Mouse (Mus musculus): ENCODE measurements around the gene Pitx2.

DNA sequence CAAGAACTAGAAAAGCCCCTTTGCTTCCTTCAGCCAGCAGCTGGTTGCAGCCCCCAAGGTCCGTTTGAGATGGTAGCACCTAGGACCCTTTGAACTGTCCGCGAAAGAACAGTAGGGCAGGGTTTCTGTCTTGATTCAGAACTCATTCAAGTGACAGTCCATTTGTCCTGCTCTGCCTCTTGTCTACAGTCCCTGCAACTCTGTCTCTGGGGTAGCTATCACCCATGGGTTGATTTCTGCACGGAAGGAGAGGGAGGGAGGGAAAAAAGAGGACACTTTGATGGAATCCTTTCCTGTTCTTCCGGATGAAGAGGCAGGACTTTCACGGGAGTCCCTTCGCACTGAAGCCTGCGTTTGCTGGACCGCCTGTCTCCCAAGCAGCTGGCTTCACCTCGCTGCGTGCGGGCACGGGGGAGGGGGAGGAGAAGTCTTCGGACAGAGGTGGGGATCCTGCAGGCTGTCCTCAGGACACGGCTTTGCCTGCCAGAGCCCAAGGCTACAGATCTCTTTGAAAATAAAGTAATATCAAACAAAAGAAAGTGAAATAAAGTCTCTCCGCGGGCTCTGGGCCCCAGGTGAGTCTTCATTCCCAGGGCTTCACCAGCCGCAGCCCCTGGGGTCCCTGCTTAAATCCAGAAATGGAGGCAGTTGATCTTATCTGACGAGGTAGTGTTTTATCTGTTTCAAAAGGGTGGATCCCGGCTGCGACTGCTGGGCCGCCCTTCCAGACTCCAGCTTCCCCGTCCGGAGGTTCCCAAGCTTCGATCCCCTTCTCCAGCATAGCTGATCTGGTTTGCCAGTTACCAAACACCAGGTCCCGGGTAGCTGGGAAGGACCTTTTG lies 24.5 kb downstream of the Pitx2 start:
- TF ChIP-seq CTCF (IDR thresholded peaks at IDR 0.05; ENCODE audit: extremely low read depth, insufficient read length, insufficient replicate concordance, low read depth, low read length) (no peak), POLR2A (IDR thresholded peaks at IDR 0.05; ENCODE audit: low read depth, low read length) (peak; percentile 28; the same call in 1 of the 2 replicates)

Measured in small intestine, adult 2 months (tissue).